Mouse (Mus musculus): ENCODE results near the gene Dars.

Dars gene

DNA sequence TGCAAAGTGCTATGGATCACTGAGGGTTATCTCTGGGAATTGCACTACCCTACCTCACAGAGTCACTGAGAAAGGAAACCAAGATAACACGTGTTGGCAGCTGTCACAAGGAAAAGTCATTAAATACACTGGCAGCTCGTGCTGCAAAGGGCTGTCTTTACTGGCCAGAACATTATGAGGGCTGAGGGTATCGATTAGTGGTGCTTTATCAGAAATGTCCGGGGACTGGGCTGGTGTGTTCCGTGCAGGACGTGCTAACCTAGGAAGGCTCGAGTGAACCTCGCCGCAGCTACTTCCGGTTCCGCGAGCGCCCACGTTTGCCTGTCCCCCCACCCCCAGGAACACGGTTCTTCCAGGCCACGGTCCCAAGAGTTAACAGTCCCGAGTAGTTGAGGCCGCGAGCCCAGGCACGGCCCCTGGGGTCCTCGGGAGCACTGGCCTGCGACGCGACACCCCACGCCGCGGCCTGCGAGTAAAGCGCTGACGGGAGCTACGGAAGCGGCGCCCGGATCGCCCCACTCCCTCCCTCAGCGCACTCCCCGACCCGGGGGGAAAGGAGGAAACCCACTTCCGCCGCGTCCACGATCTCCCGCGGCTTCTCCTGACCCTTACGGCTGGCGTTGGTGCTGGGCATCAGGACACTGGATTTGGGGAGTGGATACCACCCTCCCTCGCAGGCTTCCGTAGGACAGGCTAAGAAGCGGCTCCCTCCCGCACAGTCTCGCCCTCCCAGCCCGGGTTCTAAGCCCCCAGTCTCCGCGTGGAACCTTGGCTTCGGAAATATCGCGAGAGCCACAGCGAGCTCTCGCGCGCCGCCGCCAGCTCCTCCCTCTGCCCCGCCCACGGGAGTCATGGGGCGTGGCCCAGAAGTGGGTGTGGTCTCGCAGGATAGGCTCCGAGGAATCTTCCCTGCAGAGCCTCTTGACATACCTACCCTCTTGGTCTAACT is at the start of gene Dars:
TSS of gene Dars (minus strand) at position 785 of the 949 bp plus-strand sequence.
- in situ Hi-C loops (cut with MboI, MseI), result no loop called here

GRCm38 (mm10) chr1:128466828-128467227 is 49.7 kb upstream of the Dars start:
- in situ Hi-C loops (cut with MboI, MseI), result no loop called here

GRCm38 (mm10) chr1:128463478-128463877 is 46.3 kb upstream of the Dars start:
- in situ Hi-C loops (cut with MboI, MseI), result no loop called here

DNA sequence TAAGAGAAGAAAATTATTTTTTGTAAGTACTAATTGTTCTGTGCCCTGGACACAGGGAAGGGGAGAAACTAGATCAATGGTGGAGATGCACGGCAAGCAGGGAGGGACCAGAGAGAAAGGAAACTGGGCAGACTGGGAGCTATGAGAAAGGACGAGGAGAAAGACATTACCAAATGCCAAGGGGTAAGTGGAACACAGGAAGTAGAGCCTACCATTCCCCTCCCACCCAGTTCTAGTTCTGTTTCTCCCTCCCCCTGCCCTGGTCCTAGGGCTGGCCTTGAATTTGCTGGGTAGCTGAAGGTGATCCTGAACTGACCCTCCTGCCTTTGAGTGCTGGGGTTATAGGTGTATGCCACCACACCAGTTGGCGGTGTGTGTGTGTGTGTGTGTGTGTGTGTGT is 45.2 kb upstream of the Dars start:
- in situ Hi-C loops (cut with MboI, MseI), result no loop called here

DNA sequence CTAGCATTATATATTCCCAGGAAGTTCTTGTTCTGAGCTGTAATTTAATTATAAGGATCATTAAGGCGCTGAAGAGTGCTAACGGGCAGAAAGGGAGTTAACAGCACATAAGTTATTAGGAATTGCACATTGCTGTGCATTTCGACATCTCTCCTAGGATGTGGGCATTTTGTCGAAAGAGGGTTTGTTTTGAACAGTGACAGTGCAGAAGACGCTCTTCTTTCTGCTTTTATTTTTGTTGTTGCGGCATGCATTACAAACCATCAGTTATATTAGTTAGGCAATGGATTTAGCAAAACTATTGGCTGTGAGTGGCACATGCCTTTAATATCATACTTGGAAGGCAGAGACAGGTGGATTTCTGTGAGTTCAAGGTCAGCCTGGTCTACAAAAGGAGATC is 43.6 kb upstream of the Dars start:
- in situ Hi-C loops (cut with MboI, MseI), result no loop called here

GRCm38 (mm10) chr1:128459439-128459838 is 42.3 kb upstream of the Dars start:
- in situ Hi-C loops (cut with MboI, MseI), result no loop called here

DNA sequence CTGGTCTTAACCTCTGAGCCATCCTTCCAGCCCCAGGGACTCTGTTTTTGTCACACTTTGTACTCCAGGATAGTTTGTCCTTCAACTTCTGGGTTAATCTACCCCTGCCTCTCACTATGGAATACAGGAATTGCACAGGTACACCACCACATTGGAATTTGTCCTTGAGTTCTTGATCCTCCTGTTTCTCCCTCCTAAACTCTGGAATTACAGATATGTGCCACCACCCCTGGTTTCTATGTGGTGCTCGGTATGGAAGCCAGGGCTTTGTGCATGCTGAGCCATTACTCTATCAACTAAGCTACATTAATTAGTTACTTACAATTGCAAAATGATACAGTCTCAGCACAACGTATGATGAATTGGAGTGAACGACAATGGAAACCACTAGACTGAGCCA is 41.8 kb upstream of the Dars start:
- in situ Hi-C loops (cut with MboI, MseI), result no loop called here

DNA sequence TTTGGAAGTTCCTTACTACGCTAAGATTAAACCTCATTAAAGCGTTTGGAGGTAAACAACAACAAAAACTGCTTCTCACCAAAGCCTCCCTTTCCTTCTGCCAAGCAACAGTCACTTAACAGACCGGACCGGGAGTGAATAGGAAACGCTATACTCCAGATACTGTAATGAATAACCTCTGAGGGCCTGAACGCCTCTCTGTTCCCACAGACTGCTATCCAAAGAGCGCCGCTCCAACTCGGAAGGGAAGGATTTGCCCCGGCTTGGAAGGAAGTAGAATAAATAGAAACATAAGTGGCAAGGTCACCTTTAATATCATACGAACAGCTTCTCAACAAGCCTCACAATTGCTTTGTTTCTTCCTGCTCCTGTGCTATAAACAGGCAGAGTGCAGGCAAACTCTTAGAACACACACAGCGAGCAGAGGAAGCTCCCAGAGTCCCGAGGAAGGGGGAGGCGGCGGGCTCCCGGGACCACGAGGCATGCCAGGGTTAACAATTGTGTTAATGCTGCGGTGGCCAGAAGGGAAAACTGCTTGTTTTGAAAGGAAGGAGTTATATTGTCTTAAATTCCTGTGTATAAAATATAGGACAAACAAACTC is 39.8 kb upstream of the Dars start:
- in situ Hi-C loops (cut with MboI, MseI), result no loop called here

GRCm38 (mm10) chr1:128456271-128456670 is 39.1 kb upstream of the Dars start:
- in situ Hi-C loops (cut with MboI, MseI), result no loop called here

DNA sequence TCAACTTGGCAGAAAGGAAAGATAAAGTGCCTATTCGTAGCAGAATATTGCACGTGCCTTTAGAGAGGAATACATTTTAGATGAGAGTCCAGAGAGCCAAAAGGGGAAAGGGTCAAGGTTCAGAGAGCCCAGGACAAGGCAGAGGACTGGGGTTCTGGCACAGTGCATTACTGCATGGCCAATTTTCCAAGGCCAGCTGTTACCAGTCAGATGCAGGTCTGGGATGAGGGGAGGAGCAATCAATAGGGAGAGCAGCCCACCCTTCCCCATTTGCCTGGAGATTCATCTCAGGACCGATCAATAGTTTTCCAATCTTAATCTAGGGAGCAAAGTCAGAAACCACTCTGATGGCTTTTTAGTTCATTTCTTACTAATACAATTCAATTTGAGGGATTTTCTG is 35.0 kb upstream of the Dars start:
- in situ Hi-C loops (cut with MboI, MseI), result no loop called here

- in situ Hi-C loops (cut with MboI, MseI), result no loop called here
Observed at GRCm38 (mm10) chr1:128451183-128451582, 34.0 kb upstream of the Dars start.

DNA sequence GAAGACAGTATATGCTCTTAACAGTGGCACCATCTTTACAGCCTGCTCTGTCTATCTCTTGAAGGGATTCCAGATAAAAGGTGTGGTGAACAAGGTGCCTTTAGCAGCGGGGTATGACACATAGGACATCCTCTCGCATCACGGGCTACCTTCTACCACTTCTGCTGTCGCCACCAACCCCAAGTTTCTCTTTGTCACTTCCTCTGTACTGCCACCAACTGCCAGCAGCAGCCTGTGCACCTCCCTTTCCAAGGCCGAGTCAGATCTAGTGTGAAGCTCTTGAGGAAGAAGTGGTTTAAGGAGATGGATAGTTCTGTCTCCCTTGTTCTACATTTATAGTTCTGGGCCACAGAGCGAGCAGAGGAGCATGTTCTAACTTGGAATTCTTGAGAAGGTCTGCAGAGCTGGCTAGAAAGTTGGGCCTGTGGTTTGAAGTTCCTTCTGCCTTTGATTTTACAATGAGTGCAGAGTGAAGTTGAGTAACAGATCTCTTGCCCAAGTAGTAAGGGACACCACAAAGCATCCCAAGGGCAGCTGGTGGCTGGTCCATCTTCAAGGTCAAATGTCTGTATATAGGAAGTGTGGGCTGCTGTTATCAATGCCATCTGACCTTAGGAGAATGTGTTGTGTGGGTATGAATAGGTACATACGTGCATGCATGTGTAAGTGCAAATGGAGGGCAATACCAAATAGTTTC is 30.2 kb upstream of the Dars start:
- in situ Hi-C loops (cut with MboI, MseI), result no loop called here

DNA sequence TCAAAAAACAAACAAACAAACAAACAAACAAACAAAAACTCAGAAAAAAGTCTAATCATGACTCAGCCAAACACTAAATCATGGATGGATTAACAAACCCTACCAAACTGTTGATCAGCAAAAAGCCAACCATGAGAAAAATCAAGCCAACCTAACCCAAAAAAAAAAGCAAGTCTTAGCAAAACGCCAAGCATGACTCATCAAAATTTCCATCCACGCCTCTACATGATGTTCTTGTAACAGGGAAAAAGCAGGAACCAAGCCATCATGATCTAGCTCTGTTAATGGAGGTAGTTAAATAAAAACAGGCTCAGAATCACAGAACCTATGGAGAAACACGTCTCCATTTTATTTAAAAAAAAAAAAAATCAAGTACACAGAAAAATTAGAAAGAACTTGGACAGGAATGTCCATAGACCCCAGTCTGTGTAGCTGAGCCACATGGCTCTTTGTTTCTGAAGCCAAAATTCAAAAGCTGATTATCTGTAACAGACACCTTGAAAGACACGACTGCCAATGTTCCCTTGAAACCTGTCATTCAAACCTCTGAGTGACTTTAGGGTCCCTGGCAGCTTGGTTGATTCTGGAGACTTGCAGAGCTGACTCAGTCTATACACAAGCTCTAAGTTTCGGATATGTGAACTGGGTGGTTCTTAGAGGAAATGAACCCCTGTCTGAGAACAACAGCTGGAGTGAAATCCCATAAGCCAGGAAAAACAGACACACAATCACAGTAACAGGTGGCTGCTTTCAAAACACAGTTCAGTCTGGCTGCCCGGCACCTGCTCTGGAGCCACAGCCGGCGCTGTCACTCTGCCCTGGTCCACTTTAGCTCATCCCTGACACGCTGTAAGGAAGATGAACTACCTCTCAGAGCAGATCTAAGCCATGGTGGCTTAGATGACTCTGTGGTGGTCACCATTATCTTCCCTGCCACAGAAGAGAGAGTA is 27.0 kb upstream of the Dars start:
- in situ Hi-C loops (cut with MboI, MseI), result no loop called here

DNA sequence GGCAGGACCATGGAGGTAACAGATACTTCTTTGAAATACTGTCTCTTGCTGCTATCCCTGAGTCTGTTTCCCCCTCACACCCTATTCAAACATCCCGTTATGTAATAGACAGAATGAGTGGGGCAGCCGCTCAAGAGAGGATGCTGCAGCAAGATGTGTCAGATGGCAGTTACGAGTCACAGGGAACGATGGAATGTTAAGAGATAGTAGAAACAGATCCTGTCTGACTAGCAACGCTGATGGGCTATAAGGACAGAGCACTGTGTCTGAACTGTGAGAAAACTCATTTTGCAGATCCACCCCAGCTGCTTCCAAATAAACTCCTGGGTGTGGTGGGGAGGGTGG is 23.9 kb upstream of the Dars start:
- in situ Hi-C loops (cut with MboI, MseI), result no loop called here

GRCm38 (mm10) chr1:128440386-128441128 is 23.4 kb upstream of the Dars start:
- in situ Hi-C loops (cut with MboI, MseI), result no loop called here

DNA sequence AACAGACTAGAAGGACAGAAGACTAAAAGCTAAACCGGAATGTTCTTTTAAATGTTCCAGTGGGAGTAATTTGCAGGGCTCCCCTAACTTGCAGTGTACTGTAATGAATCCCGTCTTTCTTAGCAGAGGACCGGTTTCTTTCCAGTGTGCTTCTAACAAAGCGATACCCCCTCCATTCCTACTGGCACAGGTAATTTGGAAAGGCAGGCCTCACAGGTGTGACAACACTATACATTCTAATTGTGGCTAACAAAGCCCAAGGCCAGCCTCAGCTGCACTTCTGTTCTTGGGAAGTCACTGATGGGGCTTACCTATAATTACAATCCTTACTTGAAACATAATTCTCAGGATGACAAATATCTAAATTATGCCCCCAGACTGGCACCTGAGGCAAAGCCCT is 22.4 kb upstream of the Dars start:
- in situ Hi-C loops (cut with MboI, MseI), result no loop called here

- in situ Hi-C loops (cut with MboI, MseI), result no loop called here
Observed at GRCm38 (mm10) chr1:128438526-128438925, 21.4 kb upstream of the Dars start.

- in situ Hi-C loops (cut with MboI, MseI), result no loop called here
Observed at GRCm38 (mm10) chr1:128437276-128437675, 20.1 kb upstream of the Dars start.

DNA sequence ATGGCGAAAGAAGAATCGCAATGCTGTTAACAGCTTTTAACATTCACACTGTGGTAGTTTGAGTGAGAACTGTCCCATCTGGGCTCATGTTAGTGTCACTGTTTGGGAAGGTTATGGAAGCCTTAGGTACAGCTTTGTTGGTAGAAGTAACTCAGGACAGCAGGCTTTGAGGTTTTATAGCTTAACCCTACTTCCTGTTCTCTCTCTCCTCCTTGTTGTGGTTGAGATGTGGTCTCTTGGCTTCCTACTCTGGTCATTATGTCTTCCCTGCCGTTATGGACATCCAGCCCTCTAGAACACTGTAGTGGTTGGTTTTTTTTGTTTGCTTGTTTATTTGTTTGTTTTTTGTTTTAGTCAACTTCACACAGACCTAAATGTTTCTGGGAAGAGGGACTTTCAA is 18.8 kb upstream of the Dars start:
- in situ Hi-C loops (cut with MboI, MseI), result no loop called here

DNA sequence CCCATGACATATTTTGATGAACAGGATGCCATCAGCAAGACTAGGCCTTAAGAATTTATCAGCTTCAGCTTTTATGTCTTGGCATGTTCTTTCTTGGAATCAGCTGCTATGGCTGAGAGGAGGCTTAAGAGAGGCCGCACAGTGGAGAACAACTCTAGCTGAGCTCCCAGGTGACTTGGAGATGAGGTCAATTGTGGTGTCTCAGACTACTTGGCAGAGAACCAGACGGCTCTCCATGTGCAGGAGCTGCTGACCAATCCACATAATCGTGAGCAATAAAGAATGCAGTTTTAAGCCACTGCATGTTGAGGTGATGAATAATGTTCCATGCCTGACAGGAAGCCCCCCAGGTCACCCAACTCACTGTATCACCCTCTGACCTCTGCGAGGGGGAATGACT is 18.4 kb upstream of the Dars start:
- in situ Hi-C loops (cut with MboI, MseI), result no loop called here

DNA sequence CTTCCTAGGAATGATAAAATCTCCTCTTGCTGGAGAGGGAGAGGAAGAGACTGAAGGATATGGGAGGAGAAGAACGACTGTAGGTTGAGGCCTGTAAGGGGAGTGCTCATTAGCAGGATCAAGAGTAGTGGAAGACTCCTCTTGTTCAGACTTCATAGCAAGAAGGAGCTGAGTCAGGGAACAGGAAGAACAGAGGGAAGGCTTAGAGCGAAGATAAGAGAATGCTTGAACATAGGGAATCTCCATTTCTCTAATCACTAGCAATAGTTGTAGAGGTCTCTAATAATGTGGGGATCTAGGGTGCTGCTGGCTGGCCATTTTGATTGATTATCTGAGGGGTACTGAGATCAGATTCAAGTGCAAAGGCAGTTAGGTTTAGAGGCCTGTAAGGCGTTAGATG is 7.8 kb upstream of the Dars start:
- in situ Hi-C loops (cut with MboI, MseI), result no loop called here
